Mouse (Mus musculus) heart, postnatal 0 days (tissue): ENCODE results near the gene D10Wsu102e.
"Not testable (repeated sequence)": the region's sequence is repeated elsewhere in the genome, so short reads cannot be mapped to it uniquely, and the experiment has no call there.

Experiments
- CTCF ChIP-seq: IDR thresholded peaks from 2 replicates; pipeline ENCODE4 v1.5.1; 2016; ENCODE audit warnings: antibody characterized with exemption, control low read depth, low read depth
- EP300 ChIP-seq: IDR thresholded peaks from 2 replicates; pipeline ENCODE4 v1.6.1; 2016; ENCODE audit warnings: antibody characterized with exemption, low read depth

DNA sequence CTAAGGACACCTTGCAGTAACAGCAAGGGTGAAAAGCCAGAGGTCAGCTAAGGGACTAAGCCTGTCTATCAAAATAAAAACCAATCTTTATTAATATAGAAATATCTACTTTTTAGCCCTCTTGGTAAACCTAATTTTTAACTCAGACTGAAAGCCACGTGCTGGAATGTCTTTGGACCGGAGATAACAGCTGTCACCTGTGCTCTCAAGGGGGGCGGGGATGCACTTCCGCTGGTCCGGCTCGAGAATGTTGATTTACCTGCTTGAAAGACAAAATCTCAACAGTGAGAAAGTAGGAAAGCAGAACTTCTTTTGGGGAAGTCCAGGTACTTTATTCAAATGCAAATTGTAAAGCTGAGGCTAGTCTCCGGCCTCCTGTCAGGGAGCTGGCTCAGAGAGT, 40.9 kb downstream of the D10Wsu102e start:
- not testable (repeated sequence) for TF ChIP-seq CTCF, EP300
